Mouse (Mus musculus): ENCODE results near the gene Olfr978.
"Not testable (repeated sequence)": the region's sequence is repeated elsewhere in the genome, so short reads cannot be mapped to it uniquely, and the experiment has no call there.

Gene Olfr978

GRCm38 (mm10) chr9:39991813-39992212 is at the start of gene Olfr978:
Gene Olfr978, plus strand, starts transcription at chr9:39992113.
- no peak for DNase-seq

DNA sequence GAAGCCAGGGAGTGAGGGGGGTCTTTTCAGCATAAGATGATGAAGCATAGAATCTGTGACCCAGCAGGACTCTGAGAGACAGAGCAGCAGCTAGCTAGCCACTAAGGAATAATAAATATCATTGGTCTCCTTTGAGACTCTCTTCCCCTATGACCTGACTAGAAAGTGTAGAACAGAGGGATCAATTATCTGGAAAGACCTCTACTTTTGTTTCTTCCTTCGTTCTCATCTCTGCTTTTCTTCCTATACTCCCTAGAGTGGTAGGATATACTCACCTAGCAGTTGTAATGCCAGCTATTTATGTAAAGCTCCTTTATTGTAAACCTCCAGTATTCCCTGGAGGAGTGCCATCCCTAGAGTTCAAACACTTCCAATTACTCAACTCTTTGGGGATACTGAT is 40.0 kb upstream of the Olfr978 start, which contains the start of gene Olfr975:
Gene Olfr975 (minus strand): TSS at position 101 of the 400 bp plus-strand sequence.
- DNase-seq, result no peak

DNA sequence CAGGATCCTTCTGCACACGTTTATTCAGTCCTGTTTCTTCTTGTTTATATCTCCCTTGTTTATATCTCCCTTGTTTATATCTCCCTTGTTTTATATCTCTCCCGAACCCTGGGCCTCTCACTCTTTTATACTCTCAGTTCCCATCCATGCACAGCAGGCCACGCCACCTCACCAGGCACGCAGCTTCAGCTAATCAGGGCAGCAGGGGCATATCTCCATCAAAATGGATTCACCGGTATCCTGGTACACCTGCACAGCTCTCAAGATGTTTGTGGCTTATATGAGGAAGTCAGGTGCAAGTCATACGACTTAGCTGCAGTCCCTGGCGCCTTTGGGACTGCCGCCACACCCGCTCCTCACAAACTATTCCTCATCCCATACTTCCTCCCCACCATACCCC is 30.9 kb upstream of the Olfr978 start, which contains the start of gene Olfr976:
Gene Olfr976 (minus strand): TSS at position 101 of the 400 bp plus-strand sequence.
- DNase-seq, result not testable (repeated sequence)

- DNase-seq, result not testable (repeated sequence)
Observed at GRCm38 (mm10) chr9:39976581-39977145, 15.2 kb upstream of the Olfr978 start.

DNA sequence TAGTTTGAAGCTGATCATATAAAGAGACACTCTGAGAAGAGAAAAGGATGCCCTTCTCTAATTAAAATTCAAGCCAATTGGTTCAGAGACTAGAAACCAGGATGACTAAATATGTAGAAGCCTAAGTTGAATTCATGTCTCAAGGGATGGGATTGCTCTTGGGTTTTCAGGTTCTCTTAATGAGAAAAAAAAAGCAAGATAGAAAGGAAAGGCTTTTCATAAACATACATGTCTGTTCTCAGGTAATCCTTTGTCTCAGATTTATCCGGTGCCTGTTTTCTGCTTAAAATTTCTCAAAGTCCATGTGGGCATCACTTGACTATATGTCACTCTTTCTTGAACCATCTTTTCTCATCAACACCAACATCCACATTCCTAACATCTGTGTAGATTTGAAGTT is 11.5 kb downstream of the Olfr978 start, which contains the start of gene Olfr979:
Gene Olfr979 (minus strand): TSS at position 101 of the 400 bp plus-strand sequence.
- no peak for DNase-seq

DNA sequence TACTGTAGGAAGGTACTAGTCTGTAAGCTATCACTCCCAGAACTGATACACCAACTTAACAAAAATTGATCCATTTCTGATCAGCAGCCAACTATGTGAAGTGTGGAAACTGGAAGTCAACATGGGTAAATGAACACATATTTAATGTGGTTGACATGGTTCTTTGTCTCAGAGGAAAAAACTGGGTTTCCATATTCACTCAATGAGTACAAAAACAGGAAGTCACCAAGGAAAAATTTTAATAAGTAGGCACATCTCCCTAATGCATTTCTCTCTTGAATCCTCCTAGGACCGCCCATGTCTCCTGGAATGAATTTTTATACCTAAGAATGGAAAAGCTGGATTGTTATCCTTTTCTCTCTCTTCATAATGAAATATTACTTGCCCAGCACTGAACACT is 17.6 kb downstream of the Olfr978 start, which contains the start of gene Olfr980:
Gene Olfr980 (minus strand): TSS at position 101 of the 400 bp plus-strand sequence.
- DNase-seq, result no peak

DNA sequence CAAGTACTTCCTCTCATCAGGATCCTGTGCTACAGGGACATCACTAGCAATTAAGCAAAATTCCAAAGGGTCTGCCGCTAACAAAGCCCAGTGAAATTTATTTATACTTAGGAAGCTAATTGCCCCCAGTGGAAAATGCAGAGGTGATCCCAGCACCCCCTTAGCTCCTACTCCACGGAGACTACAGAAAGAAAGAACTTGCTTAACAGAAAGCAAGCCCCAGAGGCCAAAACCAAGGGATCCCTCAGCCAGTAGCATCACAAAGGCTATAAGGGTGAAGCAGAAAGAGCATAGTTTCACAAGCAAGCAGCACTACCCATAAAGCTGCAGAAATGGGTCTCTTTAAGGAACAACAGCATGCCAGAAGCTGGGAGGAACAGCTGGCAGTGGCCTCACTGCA is 29.3 kb downstream of the Olfr978 start, which contains the start of gene Olfr981:
Gene Olfr981 (plus strand): TSS at position 301 of the 400 bp plus-strand sequence.
- no peak for DNase-seq
